Mouse (Mus musculus): ENCODE data around the gene Rorb. TPM values are rescaled to one million over a fixed set of nuclear protein-coding genes. Genes with fewer than 3 reads are reported as not detected.

Gene Rorb
- total RNA-seq, 2 experiments from 2014 or later: not detected

DNA sequence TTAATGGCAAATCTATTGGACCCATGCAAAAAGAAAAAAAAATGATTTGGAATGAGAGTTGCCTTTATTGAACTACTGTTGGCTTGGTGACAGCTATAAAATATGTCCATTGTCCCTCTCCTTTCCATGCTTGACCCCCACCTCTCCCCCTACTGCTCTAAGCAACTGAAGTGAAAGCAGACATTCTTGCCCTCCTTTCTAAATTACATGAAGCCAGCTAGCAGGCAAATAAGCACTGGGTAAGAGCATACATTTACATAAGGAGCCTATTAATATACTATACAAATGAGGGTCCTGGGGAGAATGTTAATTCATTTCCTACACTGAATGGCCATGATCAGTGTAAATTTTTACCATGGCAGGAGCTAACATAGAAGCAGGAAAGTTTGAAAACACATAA, 212.8 kb downstream of the Rorb start:
- ATAC-seq (replicated peaks; ENCODE audit: low FRiP score, poor library complexity, severe bottlenecking): no peak

- ATAC-seq (replicated peaks; ENCODE audit: low FRiP score, poor library complexity, severe bottlenecking): no peak
Measured at GRCm38 (mm10) chr19:18890216-18890615, 220.8 kb downstream of the Rorb start.

DNA sequence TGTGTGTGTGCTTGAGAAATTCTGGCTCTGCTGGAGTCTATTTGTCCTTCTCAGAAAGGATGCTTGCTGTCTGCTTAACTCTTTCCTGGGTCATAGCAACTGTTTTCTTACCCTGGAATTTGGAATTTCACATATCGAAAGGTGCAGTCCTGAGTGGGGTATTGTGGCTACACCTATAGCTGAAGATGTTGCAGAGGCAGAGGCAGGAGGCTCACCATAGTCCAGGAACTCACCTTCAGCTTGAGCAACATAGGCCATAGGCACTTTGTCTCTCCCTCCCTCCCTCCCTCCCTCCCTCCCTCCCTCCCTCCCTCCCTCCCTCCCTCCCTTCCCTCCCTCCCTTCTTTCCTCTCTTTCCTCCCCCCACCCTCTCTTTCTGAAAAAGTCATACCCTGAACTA, 221.4 kb downstream of the Rorb start:
- no peak for ATAC-seq (replicated peaks; ENCODE audit: low FRiP score, poor library complexity, severe bottlenecking)

DNA sequence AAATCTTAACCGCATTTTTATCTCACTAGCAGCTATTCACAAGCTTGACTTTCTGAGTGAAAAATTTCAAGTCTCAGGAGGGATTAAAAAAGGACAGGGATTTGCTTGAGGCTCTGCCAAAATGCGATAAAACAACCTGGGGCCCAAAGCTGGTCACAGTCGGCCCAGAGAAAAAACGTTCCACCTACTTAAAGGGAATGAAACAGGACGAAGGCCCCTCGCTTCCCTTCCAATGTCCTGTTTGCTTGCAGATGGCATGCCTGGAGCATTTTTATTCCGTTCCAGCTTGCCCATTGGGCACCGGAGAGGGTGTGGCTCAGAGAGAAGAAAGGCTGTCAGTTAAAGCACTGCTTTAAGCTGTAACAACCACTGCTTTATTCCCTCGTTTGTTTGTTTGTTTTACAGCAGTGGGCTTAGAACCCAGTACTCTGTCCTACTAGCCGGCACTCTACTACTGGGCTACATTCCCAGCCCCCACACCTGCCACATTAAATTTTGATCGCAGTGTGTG, 221.8 kb downstream of the Rorb start:
- no peak for ATAC-seq (replicated peaks; ENCODE audit: low FRiP score, poor library complexity, severe bottlenecking)

DNA sequence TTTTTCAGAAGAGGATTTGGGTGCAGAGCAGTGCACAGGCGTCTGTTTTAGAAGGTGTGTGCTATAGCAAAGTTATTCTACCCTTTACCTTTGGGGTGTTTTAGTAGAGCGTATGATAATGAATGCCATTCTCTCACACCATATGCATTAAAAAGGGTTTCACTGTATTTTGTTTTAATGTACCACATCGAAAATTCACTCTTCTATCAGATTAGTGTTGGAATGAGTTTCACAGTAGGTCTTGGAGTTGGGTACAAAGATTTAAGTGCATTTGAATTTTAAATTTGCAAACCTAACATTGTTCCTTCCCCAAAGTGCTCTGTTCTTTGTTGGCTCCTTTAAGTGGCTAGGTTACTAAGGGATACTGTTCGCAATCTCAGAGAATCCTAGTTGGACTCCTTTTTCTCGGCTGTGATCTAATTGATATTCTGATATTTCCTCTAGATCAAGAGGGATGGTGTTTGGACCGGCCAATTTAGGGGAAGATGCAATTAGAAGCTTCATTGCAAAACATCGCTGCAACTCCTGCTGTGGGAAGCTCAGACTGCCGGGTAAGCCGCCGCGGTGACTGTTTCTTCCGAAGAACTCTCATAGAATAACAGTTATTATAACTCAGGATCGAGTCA, 222.4 kb downstream of the Rorb start:
- no peak for ATAC-seq (replicated peaks; ENCODE audit: low FRiP score, poor library complexity, severe bottlenecking)

GRCm38 (mm10) chr19:18887646-18888407, 223.2 kb downstream of the Rorb start:
- ATAC-seq (replicated peaks; ENCODE audit: low FRiP score, poor library complexity, severe bottlenecking): no peak

DNA sequence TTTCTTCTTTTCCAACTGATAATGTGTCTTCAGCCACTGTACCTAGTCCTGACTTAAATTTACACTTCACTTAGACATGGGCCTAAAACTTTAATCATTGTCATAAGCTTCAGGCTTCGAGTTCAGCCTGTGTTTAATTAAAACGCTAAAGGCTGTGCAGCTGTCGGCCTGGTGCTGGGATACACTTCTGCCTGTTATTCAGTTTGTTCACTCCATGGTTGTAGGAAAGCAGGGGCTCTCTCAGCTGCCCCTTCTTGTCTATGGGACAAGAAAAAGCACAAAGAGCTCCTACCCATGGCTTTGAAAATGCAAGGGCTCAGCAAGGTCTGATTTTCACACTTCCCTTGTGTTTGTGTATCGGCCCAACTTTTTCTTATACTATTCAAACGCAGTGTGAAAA, 229.8 kb downstream of the Rorb start:
- no peak for ATAC-seq (replicated peaks; ENCODE audit: low FRiP score, poor library complexity, severe bottlenecking)

Measured in erythroblast, adult 5-6 weeks (primary cell).